Mouse (Mus musculus): ENCODE measurements at regions not wholly inside any gene's neighbourhood (a gene's known extent, or its start where the extent isn't known, plus 50 kb on each side); places are given as distances from the start of the nearest gene placed in this dataset.

GRCm38 (mm10) chr5:75346836-75347773, 195.0 kb downstream of the Pdgfra start:
- DNase-seq (ENCODE audit: low spot score) = no peak

- DNase-seq (ENCODE audit: low spot score) = no peak
These were observed 195.7 kb downstream of the Pdgfra start for GRCm38 (mm10) chr5:75347774-75348116.

- no peak for DNase-seq (ENCODE audit: low spot score)
These were observed 203.2 kb downstream of the Pdgfra start for GRCm38 (mm10) chr5:75355266-75355665.

GRCm38 (mm10) chr5:75358869-75359268, 206.8 kb downstream of the Pdgfra start:
- no peak for DNase-seq (ENCODE audit: low spot score)

- DNase-seq (ENCODE audit: low spot score) = no peak
These were observed 210.9 kb upstream of the Kit start for GRCm38 (mm10) chr5:75363832-75364231.

GRCm38 (mm10) chr5:75367282-75367681, 207.4 kb upstream of the Kit start:
- DNase-seq (ENCODE audit: low spot score) = no peak

GRCm38 (mm10) chr5:75368691-75369090, 206.0 kb upstream of the Kit start:
- DNase-seq (ENCODE audit: low spot score) = no peak

- DNase-seq (ENCODE audit: low spot score) = no peak
These were observed 201.9 kb upstream of the Kit start for GRCm38 (mm10) chr5:75372849-75373248.

GRCm38 (mm10) chr5:75377311-75378300, 197.1 kb upstream of the Kit start:
- DNase-seq (ENCODE audit: low spot score) = peak; percentile 46

GRCm38 (mm10) chr5:75378655-75379054, 196.1 kb upstream of the Kit start:
- DNase-seq (ENCODE audit: low spot score) = no peak

- no peak for DNase-seq (ENCODE audit: low spot score)
These were observed 194.4 kb upstream of the Kit start for GRCm38 (mm10) chr5:75380340-75380739.

- DNase-seq (ENCODE audit: low spot score) = no peak
These were observed 192.6 kb upstream of the Kit start for GRCm38 (mm10) chr5:75382138-75382537.

- no peak for DNase-seq (ENCODE audit: low spot score)
These were observed 186.7 kb upstream of the Kit start for GRCm38 (mm10) chr5:75387886-75388454.

- no peak for DNase-seq (ENCODE audit: low spot score)
These were observed 185.9 kb upstream of the Kit start for GRCm38 (mm10) chr5:75388699-75389260.

- DNase-seq (ENCODE audit: low spot score) = no peak
These were observed 185.2 kb upstream of the Kit start for GRCm38 (mm10) chr5:75389433-75389971.

GRCm38 (mm10) chr5:75398820-75399219, 175.9 kb upstream of the Kit start:
- no peak for DNase-seq (ENCODE audit: low spot score)

GRCm38 (mm10) chr5:75401734-75402133, 173.0 kb upstream of the Kit start:
- DNase-seq (ENCODE audit: low spot score) = no peak

GRCm38 (mm10) chr5:75402631-75403030, 172.1 kb upstream of the Kit start:
- no peak for DNase-seq (ENCODE audit: low spot score)

- no peak for DNase-seq (ENCODE audit: low spot score)
These were observed 171.2 kb upstream of the Kit start for GRCm38 (mm10) chr5:75403531-75403930.

GRCm38 (mm10) chr5:75404601-75405285, 170.0 kb upstream of the Kit start:
- DNase-seq (ENCODE audit: low spot score) = no peak

- DNase-seq (ENCODE audit: low spot score) = no peak
These were observed 169.2 kb upstream of the Kit start for GRCm38 (mm10) chr5:75405496-75405895.
